Mouse (Mus musculus) midbrain, embryonic 16.5 days (tissue): ENCODE results near the gene Slc22a18. TPM values are rescaled to one million over a fixed set of nuclear protein-coding genes. Genes with fewer than 3 reads are reported as not detected.

Experiments
- ATAC-seq: fragments of 200-750 bp; cut with Nextera tagmentation; 2 replicates; pipeline ENCODE4 v1.8.0; 2017; ENCODE audit warnings: moderate TSS enrichment
- H3K27ac ChIP-seq: fragments of 300-500 bp; sonication (generic); 2 replicates; pipeline ENCODE4 v1.5.1; 2014; ENCODE audit warnings: mild to moderate bottlenecking, low read length, mixed read lengths
- H3K27me3 ChIP-seq: fragments of 300-500 bp; sonication (generic); 2 replicates; pipeline ENCODE4 v1.6.1; 2014; ENCODE audit warnings: low read depth, low read length, mixed read lengths; ENCODE audit not compliant: control insufficient read depth, insufficient read depth
- H3K36me3 ChIP-seq: fragments of 300-500 bp; sonication (generic); 2 replicates; pipeline ENCODE4 v1.6.1; 2014; ENCODE audit warnings: mild to moderate bottlenecking, low read length, moderate library complexity, mixed read lengths; ENCODE audit not compliant: control insufficient read depth, insufficient read depth
- H3K4me1 ChIP-seq: fragments of 300-500 bp; sonication (generic); 2 replicates; pipeline ENCODE4 v1.6.1; 2014; ENCODE audit warnings: mild to moderate bottlenecking, low read length, mixed read lengths; ENCODE audit not compliant: control insufficient read depth, insufficient read depth
- H3K4me2 ChIP-seq: fragments of 300-500 bp; sonication (generic); 2 replicates; pipeline ENCODE4 v1.6.1; 2014; ENCODE audit warnings: mild to moderate bottlenecking, low read length, mixed read lengths
- H3K4me3 ChIP-seq: fragments of 300-500 bp; sonication (generic); 2 replicates; pipeline ENCODE4 v1.5.1; 2014; ENCODE audit warnings: low read depth, mild to moderate bottlenecking, low read length, moderate library complexity, mixed read lengths
- H3K9ac ChIP-seq: fragments of 300-500 bp; sonication (generic); 2 replicates; pipeline ENCODE4 v1.6.1; 2014; ENCODE audit warnings: low read depth, low read length, mixed read lengths
- H3K9me3 ChIP-seq: fragments of 300-500 bp; sonication (generic); replicated peaks from 2 replicates; pipeline ENCODE4 v1.6.1; 2014; ENCODE audit warnings: mild to moderate bottlenecking, low read length, mixed read lengths; ENCODE audit not compliant: control insufficient read depth, poor library complexity, severe bottlenecking
- WGBS: fragments of 180-500 bp; shearing (Covaris S2); extraction: QIAGEN DNeasy Blood & Tissue Kit; methylation state at CpG from one replicate; pipeline ENCODE4 v1.1.7; 2014; 5-methylcytosine and 5-hydroxymethylcytosine counted together
- polyA plus RNA-seq: library from polyadenylated mRNA; unstranded; fragments of >200 nt; fragmentation: Nextera tagmentation; extraction: Ambion mirVana; gene quantifications from 2 replicates; pipeline ENCODE4 v1.2.1, GENCODE M21; 2015

Gene Slc22a18
- polyA plus RNA-seq, 1 experiment from 2014 or later = 1.1 TPM

DNA sequence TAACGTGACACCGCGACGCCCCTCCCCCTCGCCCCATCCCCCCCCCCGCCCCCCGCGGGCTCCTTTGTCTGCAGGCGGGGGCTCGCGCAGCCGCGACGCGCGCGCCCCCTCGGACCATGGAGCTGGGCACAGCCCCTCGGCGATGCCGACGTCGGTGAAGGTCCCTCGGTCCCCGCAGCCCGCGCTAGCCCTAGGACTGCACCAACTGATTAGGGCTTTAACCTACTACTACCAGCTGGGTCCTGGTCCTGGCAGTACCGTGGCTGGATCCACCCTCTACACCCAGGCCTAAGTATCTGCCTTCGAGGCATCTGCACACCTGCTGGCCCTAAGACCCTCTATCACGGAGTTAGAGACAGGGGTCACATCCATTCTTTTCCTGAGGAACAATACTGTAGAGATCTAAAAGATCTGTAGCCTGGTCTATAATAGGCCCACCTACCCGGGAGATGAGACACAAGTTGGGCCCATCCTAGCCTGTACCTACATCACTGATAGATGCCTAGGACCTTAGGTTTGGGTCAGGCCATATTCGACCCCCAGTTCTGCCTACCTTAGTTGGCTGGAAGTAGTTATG, 12.2 kb upstream of the Slc22a18 start:
- H3K9me3 ChIP-seq = peaks cover 17% of the 10 kb centered on the region
- H3K36me3 ChIP-seq = no peaks in the 10 kb centered on the region
- H3K27ac ChIP-seq = no peak overlapping the region
- 0 out of 2 replicates have a peak, but pooled peaks cover 3% of the 10 kb centered on the region for H3K4me1 ChIP-seq
- ATAC-seq = peak; percentile 59
- WGBS = 56% methylated on average over 19 of the region's 32 CpGs
- H3K4me3 ChIP-seq = peak overlapping the region; percentile 50
- H3K4me2 ChIP-seq = peak overlapping the region; percentile 56
- 0 out of 2 replicates have a peak overlapping the region, but pooled peaks have one; percentile 28 for H3K9ac ChIP-seq
- no peaks in the 10 kb centered on the region for H3K27me3 ChIP-seq

DNA sequence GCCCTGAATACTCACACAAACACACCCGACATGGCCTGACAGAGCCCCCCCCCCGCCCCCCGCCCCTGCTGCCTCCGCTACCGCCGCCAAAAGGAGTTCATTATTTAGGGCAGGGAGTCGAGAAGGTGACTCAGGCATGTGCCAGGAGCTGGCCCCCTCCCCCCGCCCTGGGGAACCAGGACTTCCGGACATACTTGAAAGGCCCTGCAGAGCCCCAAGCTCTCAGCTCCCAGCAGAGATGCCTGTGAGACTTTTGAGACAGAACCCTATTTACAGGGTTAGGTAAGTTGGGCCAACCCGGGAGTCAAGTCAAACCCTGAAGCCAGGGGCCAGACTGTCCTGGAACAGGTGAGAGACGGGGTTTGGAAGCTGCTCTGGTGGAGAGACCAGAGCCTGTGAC, 11.6 kb upstream of the Slc22a18 start:
- no peaks in the 10 kb centered on the region for H3K36me3 ChIP-seq
- ATAC-seq = no peak
- H3K27ac ChIP-seq = no peak overlapping the region
- 32% methylated on average over 10 of the region's 11 CpGs for WGBS
- H3K9ac ChIP-seq = no peak overlapping the region
- peaks cover 17% of the 10 kb centered on the region for H3K9me3 ChIP-seq
- no peak overlapping the region for H3K4me3 ChIP-seq
- H3K4me2 ChIP-seq = no peak overlapping the region
- no peaks in the 10 kb centered on the region for H3K27me3 ChIP-seq
- 0 out of 2 replicates have a peak, but pooled peaks cover 3% of the 10 kb centered on the region for H3K4me1 ChIP-seq

DNA sequence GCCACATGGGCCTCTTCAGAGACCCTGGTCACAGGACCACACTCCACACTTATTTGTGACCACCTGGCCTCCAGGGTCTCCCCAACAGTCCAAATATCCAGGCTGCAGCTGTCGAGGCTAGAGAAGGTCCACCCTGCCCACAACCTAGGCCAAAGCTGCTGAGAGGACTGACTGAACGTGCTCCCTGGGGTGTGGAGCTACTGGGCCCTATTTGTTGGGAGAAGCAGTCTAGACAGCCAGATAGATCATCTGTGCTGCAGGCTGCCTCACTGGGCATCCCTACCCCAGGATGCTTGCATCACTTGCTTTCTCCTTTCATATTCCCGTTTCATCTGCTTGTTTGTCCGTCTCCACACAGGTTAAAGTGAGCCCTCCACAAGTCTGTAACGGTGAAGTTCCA, 11.0 kb upstream of the Slc22a18 start:
- Histone ChIP-seq H3K4me1 (peaks cover 3% of the 10 kb centered on the region; the same call in 1 of the 2 replicates), H3K9me3 (peaks cover 17% of the 10 kb centered on the region), H3K27ac (no peak overlapping the region), H3K4me3 (no peak overlapping the region), H3K9ac (no peak overlapping the region), H3K4me2 (no peak overlapping the region), H3K36me3 (no peaks in the 10 kb centered on the region), H3K27me3 (no peaks in the 10 kb centered on the region)
- no peak for ATAC-seq
- WGBS = 75% methylated on average over 5 of the region's 5 CpGs

DNA sequence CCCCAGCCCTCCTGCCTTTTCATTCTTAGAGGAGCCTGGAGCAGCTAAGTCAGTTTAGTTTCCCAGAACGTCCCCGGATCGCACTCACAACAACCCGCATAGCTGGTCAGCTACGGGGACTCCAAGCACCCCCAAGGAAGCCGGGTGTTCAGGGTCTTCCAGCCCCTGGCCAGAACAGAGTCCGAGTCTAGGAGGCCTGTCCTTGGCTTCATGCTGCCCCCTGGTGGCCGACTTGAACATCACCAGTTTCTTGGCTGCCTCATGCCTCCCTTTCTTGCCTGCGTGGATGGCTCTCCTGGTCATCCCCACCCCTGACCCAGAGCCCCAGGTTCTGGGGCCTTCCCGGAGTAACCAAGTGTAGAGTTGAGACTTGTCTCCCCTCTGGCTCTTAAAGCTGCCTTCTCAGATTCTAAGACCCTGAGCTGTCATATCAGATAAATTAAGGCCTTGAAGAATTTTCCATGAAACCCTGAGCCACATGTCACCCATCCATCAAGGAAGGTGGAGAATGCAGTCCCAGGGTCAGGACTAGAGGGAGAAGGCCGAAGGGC, 9.6 kb upstream of the Slc22a18 start:
- 29% methylated on average over 11 of the region's 11 CpGs for WGBS
- Histone ChIP-seq H3K4me1 (peaks cover 9% of the 10 kb centered on the region; the same call in 1 of the 2 replicates), H3K9me3 (peaks cover 17% of the 10 kb centered on the region), H3K27ac (no peak overlapping the region), H3K9ac (no peak overlapping the region), H3K27me3 (no peaks in the 10 kb centered on the region), H3K4me2 (no peak overlapping the region), H3K4me3 (no peak overlapping the region), H3K36me3 (no peaks in the 10 kb centered on the region)
- ATAC-seq = no peak

DNA sequence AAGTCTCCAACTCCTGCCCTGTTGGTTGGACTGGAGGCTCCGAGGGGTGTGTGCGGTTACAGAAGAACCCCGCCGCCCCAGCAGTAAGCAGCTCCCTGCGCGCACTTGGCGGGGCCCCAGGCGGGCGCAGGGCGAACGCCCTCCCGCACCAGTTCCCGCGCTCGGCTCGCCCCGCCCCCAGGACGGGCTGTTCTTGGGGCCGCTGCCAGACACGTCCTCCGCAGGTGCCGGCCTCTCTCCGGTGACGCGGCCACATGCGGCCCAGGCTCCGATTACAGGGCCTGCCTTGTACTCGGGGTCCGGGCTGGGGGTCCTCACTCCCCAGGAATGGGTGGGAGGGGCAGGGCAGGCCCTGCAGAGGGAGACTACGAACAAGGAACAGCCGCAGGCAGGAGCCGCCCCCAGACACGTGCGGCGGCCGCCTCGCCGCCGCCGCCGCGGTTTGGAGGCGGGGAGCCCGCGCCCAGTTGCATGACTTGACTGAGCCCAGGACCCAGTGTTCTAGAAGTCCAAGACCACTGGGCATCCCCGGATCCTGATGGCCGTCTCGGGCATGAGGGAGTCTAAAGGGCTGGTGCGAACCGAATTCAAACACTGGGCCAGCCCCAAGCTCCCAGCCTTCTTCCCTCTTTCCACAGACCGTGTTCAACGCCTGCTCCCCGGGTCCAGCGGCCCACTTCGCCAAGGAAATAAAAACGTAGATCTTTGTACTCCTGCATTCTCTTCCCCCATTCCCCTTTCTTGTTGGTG, 8.6 kb upstream of the Slc22a18 start:
- H3K27me3 ChIP-seq = no peaks in the 10 kb centered on the region
- H3K4me3 ChIP-seq = peak overlapping the region; percentile 34
- H3K9me3 ChIP-seq = peaks cover 10% of the 10 kb centered on the region
- H3K27ac ChIP-seq = no peak overlapping the region
- H3K36me3 ChIP-seq = no peaks in the 10 kb centered on the region
- H3K9ac ChIP-seq = peak overlapping the region; percentile 61
- WGBS = 29% methylated on average over 50 of the region's 56 CpGs
- peaks cover 9% of the 10 kb centered on the region; the same call in 1 of the 2 replicates for H3K4me1 ChIP-seq
- H3K4me2 ChIP-seq = peak overlapping the region; percentile 76
- no peak for ATAC-seq

DNA sequence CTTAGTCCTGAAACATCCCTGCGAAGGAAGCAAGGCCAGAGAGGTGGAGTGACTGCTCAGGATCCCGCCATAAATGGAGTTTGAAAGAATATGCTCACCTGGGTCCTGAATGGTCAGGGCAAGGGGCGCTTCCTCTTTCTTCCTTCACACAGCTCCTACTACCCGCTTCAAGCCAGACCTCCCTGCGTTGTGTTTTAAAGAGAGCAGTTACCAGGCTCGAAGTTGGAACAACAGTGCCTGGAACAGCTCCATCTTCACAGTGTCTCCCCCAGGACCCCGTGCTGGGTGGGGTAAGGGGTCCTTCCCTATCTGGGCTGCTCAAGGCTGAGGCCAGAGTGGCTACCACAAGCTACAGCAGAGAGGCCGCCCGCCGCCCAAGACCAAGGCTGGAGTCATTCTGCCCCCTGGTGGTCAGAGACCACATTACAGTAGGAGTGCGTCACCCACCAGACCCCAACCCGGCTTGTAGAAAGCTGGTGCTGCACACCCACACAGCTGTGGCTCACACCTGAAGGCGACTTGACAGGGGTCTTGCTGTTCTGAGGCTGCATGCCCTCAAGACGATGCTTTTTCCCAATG, 7.3 kb upstream of the Slc22a18 start:
- H3K27me3 ChIP-seq = no peaks in the 10 kb centered on the region
- no peak overlapping the region for H3K4me3 ChIP-seq
- H3K4me2 ChIP-seq = no peak overlapping the region
- H3K4me1 ChIP-seq = peaks cover 9% of the 10 kb centered on the region; the same call in 1 of the 2 replicates
- H3K36me3 ChIP-seq = no peaks in the 10 kb centered on the region
- H3K27ac ChIP-seq = no peak overlapping the region
- peak; percentile 34; the same call in 1 of the 2 replicates for ATAC-seq
- H3K9ac ChIP-seq = no peak overlapping the region
- H3K9me3 ChIP-seq = peaks cover under 1% of the 10 kb centered on the region
- WGBS = 33% methylated on average over 14 of the region's 14 CpGs

DNA sequence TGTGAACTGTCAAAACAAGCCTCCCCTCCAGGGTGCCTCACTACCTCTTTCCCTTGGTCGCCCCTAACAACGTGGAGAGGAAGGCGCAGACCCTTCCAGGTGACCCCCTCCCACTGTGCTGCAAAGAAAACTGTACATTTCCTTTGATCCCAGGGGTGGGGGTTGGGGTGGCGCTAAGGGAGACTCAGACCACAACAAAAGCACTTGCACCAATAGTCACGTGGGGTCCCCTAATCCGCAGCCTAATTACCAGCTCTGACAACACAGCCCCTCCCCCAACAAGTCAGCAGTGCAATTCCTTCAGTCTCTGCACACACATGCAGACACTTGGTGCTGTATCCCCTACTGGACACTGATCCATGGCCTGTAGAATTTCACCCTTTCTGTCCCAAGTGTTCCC, 5.8 kb upstream of the Slc22a18 start:
- no peak overlapping the region for H3K4me2 ChIP-seq
- H3K36me3 ChIP-seq = no peaks in the 10 kb centered on the region
- WGBS = 4% methylated on average over 6 of the region's 6 CpGs
- H3K4me3 ChIP-seq = no peak overlapping the region
- no peak overlapping the region for H3K9ac ChIP-seq
- no peak for ATAC-seq
- no peak overlapping the region for H3K27ac ChIP-seq
- no peaks in the 10 kb centered on the region for H3K9me3 ChIP-seq
- H3K4me1 ChIP-seq = peaks cover 9% of the 10 kb centered on the region; the same call in 1 of the 2 replicates
- no peaks in the 10 kb centered on the region for H3K27me3 ChIP-seq

DNA sequence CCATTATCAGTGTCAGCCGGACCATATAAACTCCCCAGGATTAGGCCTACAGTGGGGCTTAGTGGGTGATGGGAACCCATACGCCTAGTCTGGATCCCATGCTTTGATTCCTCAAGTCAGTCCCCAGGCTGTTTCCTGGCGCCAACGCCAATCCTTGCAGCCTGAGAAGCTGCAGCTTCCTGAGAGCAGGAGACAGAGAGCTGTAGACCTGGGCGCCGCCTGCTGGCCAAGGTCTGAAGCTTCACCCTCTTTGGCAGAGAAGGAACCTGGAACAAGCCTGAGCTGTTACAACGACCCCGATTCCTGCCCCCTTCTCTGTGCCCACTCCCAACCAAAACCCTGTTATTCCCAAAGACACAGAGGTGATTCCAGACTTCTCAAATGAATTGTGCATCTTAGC, 3.6 kb upstream of the Slc22a18 start:
- H3K4me3 ChIP-seq = no peak overlapping the region
- ATAC-seq = peak; percentile 34; the same call in 1 of the 2 replicates
- H3K9me3 ChIP-seq = no peaks in the 10 kb centered on the region
- no peak overlapping the region for H3K9ac ChIP-seq
- H3K4me1 ChIP-seq = peaks cover 6% of the 10 kb centered on the region; the same call in 1 of the 2 replicates
- H3K4me2 ChIP-seq = no peak overlapping the region
- no peaks in the 10 kb centered on the region for H3K27me3 ChIP-seq
- 15% methylated on average over 8 of the region's 8 CpGs for WGBS
- no peaks in the 10 kb centered on the region for H3K36me3 ChIP-seq
- no peak overlapping the region for H3K27ac ChIP-seq
